Mouse (Mus musculus): ENCODE data around the gene Luc7l2. TPM values are rescaled to one million over a fixed set of nuclear protein-coding genes. Genes with fewer than 3 reads are reported as not detected.

The Luc7l2 gene
- total and polyA plus RNA-seq, 3 experiments: 51.8 to 129 (median 118) TPM

DNA sequence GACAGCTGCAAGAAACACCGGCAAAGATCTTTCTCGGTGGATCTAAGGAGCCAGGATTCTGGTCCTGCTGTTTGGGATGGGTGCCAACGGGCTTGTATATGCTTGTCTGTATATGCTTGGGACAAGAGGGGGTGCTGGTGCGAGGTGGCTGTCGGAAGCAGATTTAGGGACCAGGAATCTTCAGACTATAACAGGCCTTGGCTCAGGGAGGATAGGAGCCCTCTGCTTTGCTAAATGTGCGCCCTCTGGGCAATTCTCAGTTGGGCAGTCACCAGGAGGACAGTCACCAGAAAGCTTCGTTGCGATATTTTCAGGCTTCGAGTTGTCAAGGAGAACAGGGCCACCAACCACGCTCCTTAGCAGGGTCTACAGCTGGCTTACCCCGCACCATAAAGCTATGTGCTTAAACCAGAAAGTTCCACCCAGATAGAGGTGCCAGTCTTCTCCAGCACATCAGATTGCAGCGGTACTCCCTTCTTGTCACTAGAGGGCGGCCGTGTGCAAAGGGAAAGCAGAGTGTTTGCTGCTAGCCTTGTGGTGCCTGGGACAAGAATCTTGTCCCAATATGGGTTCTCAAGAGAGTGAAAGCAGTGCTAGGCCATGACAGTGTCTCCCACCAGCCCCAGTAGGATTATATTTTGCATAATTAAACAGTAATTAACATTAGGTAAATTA lies 99.3 kb downstream of the Luc7l2 start:
- Histone ChIP-seq H3K27me3 (ENCODE audit: control insufficient read depth in 1 of 2, insufficient read depth in 2 of 2, low read length in 2 of 2) (no peaks in the 10 kb centered on the region), H3K4me3 (ENCODE audit: control insufficient read depth in 1 of 2, insufficient read depth in 1 of 2, low read depth in 2 of 2, low read length in 2 of 2) (no peak overlapping the region)
- DNase-seq (ENCODE audit: low read depth, low spot score): peak; percentile 87

More for the DNA sequence above, 99.3 kb downstream of the Luc7l2 start:
- peaks cover 0 to 4% of the 10 kb centered on the region in 2 experiments; a peak in 1 of 4 replicates for H3K36me3 ChIP-seq (ENCODE audit: control insufficient read depth in 1 of 2, insufficient read depth in 2 of 2, low read length in 2 of 2)
- H3K4me1 ChIP-seq (ENCODE audit: control insufficient read depth in 1 of 2, insufficient read depth in 2 of 2, low read length in 2 of 2): 0 out of 4 replicates have a peak, but pooled peaks cover 0 to 8% of the 10 kb centered on the region in 2 experiments
- H3K9ac ChIP-seq (ENCODE audit: control insufficient read depth, low read depth, low read length, poor library complexity, severe bottlenecking): no peak overlapping the region
- no peaks in the 10 kb centered on the region for H3K79me2 ChIP-seq (ENCODE audit: control insufficient read depth, insufficient read depth, low read length, poor library complexity)
- no peaks in the 10 kb centered on the region for H3K9me3 ChIP-seq (replicated peaks; ENCODE audit: insufficient read depth, low read length)
- TF ChIP-seq POLR2AphosphoS2 (IDR thresholded peaks at IDR 0.05; ENCODE audit: low read length) (no peak), MXI1 (IDR thresholded peaks at IDR 0.05; ENCODE audit: low read depth, low read length) (no peak), HCFC1 (IDR thresholded peaks at IDR 0.05; ENCODE audit: low read depth, low read length) (no peak), CHD2 (IDR thresholded peaks at IDR 0.05; ENCODE audit: low read length) (no peak), UBTF (IDR thresholded peaks at IDR 0.05; ENCODE audit: borderline replicate concordance, insufficient read depth, low read depth, low read length) (no peak), POLR2A (IDR thresholded peaks at IDR 0.05; ENCODE audit: control insufficient read depth in 1 of 2, insufficient read depth in 1 of 2, low read depth in 1 of 2, low read length in 2 of 2, poor library complexity in 1 of 2) (no peak), MAFK (IDR thresholded peaks at IDR 0.05; ENCODE audit: borderline replicate concordance, low read depth, low read length) (no peak), TBP (IDR thresholded peaks at IDR 0.05; ENCODE audit: low read depth, low read length) (no peak), SIN3A (IDR thresholded peaks at IDR 0.05; ENCODE audit: low read length) (0 out of 2 replicates have a peak, but pooled peaks have one; percentile 20), JUND (IDR thresholded peaks at IDR 0.05; ENCODE audit: low read depth, low read length) (no peak), KAT2A (conservative IDR thresholded peaks at IDR 0.05; ENCODE audit: low read depth, low read length) (no peak), MEF2A (IDR thresholded peaks at IDR 0.05; ENCODE audit: extremely low read depth, insufficient replicate concordance, low read depth, low read length, poor library complexity, severe bottlenecking) (no peak), ZMIZ1 (IDR thresholded peaks at IDR 0.05; ENCODE audit: low read depth, low read length) (no peak), RCOR1 (IDR thresholded peaks at IDR 0.05; ENCODE audit: low read depth, low read length) (no peak), E2F4 (IDR thresholded peaks at IDR 0.05; ENCODE audit: borderline replicate concordance, low read depth, low read length) (no peak), GABPA (IDR thresholded peaks at IDR 0.05; ENCODE audit: low read depth, low read length) (no peak), TCF12 (IDR thresholded peaks at IDR 0.05; ENCODE audit: low read depth, low read length) (no peak), CTCF (IDR thresholded peaks at IDR 0.05 in 2 of 3, conservative IDR thresholded peaks at IDR 0.05 in 1 of 3; ENCODE audit: control insufficient read depth in 1 of 3, insufficient read depth in 1 of 3, low read depth in 2 of 3, low read length in 3 of 3, poor library complexity in 1 of 3, severe bottlenecking in 1 of 3) (peak; percentile 93 to 98 (median 97)), ZC3H11A (IDR thresholded peaks at IDR 0.05; ENCODE audit: low read depth, low read length) (peak; percentile 92), SMC3 (IDR thresholded peaks at IDR 0.05; ENCODE audit: low read depth, low read length) (peak; percentile 97), NRF1 (IDR thresholded peaks at IDR 0.05; ENCODE audit: insufficient read depth, low read depth, low read length, poor library complexity, severe bottlenecking) (no peak), BHLHE40 (IDR thresholded peaks at IDR 0.05; ENCODE audit: borderline replicate concordance, low read depth, low read length) (no peak), POLR2AphosphoS5 (IDR thresholded peaks at IDR 0.05; ENCODE audit: borderline replicate concordance, low read depth, low read length) (no peak), USF1 (IDR thresholded peaks at IDR 0.05; ENCODE audit: low read depth, low read length) (no peak), TAL1 (IDR thresholded peaks at IDR 0.05; ENCODE audit: low read length) (no peak), MYB (IDR thresholded peaks at IDR 0.05; ENCODE audit: low read depth, low read length) (no peak), GATA1 (IDR thresholded peaks at IDR 0.05; ENCODE audit: low read depth, low read length) (no peak), RAD21 (IDR thresholded peaks at IDR 0.05; ENCODE audit: low read depth, low read length) (peak; percentile 94)
- H3K27ac ChIP-seq (ENCODE audit: control insufficient read depth, low read depth, low read length): no peak overlapping the region
